Mouse (Mus musculus): ENCODE measurements at regions not wholly inside any gene's neighbourhood (a gene's known extent, or its start where the extent isn't known, plus 50 kb on each side); places are given as distances from the start of the nearest gene placed in this dataset.

GRCm38 (mm10) chr16:93245738-93246137 lies 358.1 kb downstream of the Setd4 start:
- 73% methylated on average over 6 of the region's 6 CpGs for WGBS
- TF ChIP-seq CTCF (IDR thresholded peaks at IDR 0.05; ENCODE audit: borderline replicate concordance, control insufficient read depth, extremely low read depth, insufficient read depth, low read length, poor library complexity) (no peak), POLR2A (IDR thresholded peaks at IDR 0.05; ENCODE audit: control insufficient read depth, extremely low read depth, insufficient read depth, low read length, poor library complexity) (no peak)
- Histone ChIP-seq H3K36me3 (ENCODE audit: control insufficient read depth, insufficient read depth, low read length) (no peaks in the 10 kb centered on the region), H3K4me1 (replicated peaks; ENCODE audit: control insufficient read depth, insufficient read depth, low read length) (peaks cover 13% of the 10 kb centered on the region), H3K27me3 (ENCODE audit: control insufficient read depth, insufficient read depth, low read length) (no peaks in the 10 kb centered on the region), H3K4me3 (ENCODE audit: control insufficient read depth, insufficient read depth, low read length) (no peak overlapping the region), H3K27ac (ENCODE audit: control insufficient read depth, insufficient read depth, low read length) (no peak overlapping the region)
- no peak for DNase-seq

GRCm38 (mm10) chr16:93238898-93239297 lies 365.0 kb downstream of the Setd4 start:
- WGBS, result 96% methylated on average over 4 of the region's 4 CpGs
- no peaks in the 10 kb centered on the region for H3K27me3 ChIP-seq (ENCODE audit: control insufficient read depth, insufficient read depth, low read length)
- TF ChIP-seq POLR2A (IDR thresholded peaks at IDR 0.05; ENCODE audit: control insufficient read depth, extremely low read depth, insufficient read depth, low read length, poor library complexity), result no peak
- no peak for TF ChIP-seq CTCF (IDR thresholded peaks at IDR 0.05; ENCODE audit: borderline replicate concordance, control insufficient read depth, extremely low read depth, insufficient read depth, low read length, poor library complexity)
- H3K4me3 ChIP-seq (ENCODE audit: control insufficient read depth, insufficient read depth, low read length), result no peak overlapping the region
- H3K27ac ChIP-seq (ENCODE audit: control insufficient read depth, insufficient read depth, low read length), result no peak overlapping the region
- no peak for DNase-seq
- peaks cover 6% of the 10 kb centered on the region for H3K4me1 ChIP-seq (replicated peaks; ENCODE audit: control insufficient read depth, insufficient read depth, low read length)
- no peaks in the 10 kb centered on the region for H3K36me3 ChIP-seq (ENCODE audit: control insufficient read depth, insufficient read depth, low read length)

DNA sequence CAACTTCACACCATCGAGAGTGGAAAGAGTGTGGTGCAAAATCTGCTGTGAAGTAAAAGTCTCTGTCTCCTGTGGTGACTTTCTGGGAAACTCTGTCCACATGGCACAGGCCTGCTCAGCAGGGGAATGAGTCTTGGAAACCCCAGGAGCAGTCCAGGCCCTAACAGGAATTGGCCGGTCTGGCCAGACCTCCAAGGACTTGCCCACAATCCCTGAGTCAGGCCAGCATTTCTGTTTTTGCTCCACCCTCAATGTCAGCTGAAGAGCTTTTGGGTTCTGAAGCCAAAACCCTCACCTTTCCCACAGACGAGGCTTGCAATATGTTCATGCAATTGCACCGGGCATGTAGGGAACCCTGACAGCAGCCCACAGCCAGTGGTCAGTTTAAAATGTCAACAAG lies 365.5 kb downstream of the Setd4 start:
- Histone ChIP-seq H3K36me3 (ENCODE audit: control insufficient read depth, insufficient read depth, low read length) (no peaks in the 10 kb centered on the region), H3K27me3 (ENCODE audit: control insufficient read depth, insufficient read depth, low read length) (no peaks in the 10 kb centered on the region), H3K27ac (ENCODE audit: control insufficient read depth, insufficient read depth, low read length) (no peak overlapping the region), H3K4me1 (replicated peaks; ENCODE audit: control insufficient read depth, insufficient read depth, low read length) (peaks cover 9% of the 10 kb centered on the region), H3K4me3 (ENCODE audit: control insufficient read depth, insufficient read depth, low read length) (no peak overlapping the region)
- no peak for DNase-seq
- 91% methylated on average over 4 of the region's 4 CpGs for WGBS
- TF ChIP-seq POLR2A (IDR thresholded peaks at IDR 0.05; ENCODE audit: control insufficient read depth, extremely low read depth, insufficient read depth, low read length, poor library complexity), result no peak
- no peak for TF ChIP-seq CTCF (IDR thresholded peaks at IDR 0.05; ENCODE audit: borderline replicate concordance, control insufficient read depth, extremely low read depth, insufficient read depth, low read length, poor library complexity)

GRCm38 (mm10) chr16:93225644-93226043 lies 378.2 kb downstream of the Setd4 start:
- 92% methylated on average over 7 of the region's 7 CpGs for WGBS
- no peak overlapping the region for H3K4me3 ChIP-seq (ENCODE audit: control insufficient read depth, insufficient read depth, low read length)

GRCm38 (mm10) chr16:93225196-93225595 lies 378.7 kb downstream of the Setd4 start:
- Histone ChIP-seq H3K4me3 (ENCODE audit: control insufficient read depth, insufficient read depth, low read length) (no peak overlapping the region), H3K36me3 (ENCODE audit: control insufficient read depth, insufficient read depth, low read length) (no peaks in the 10 kb centered on the region), H3K4me1 (replicated peaks; ENCODE audit: control insufficient read depth, insufficient read depth, low read length) (peaks cover 14% of the 10 kb centered on the region), H3K27me3 (ENCODE audit: control insufficient read depth, insufficient read depth, low read length) (no peaks in the 10 kb centered on the region), H3K27ac (ENCODE audit: control insufficient read depth, insufficient read depth, low read length) (no peak overlapping the region)
- DNase-seq, result no peak
- WGBS, result 96% methylated on average over 2 of the region's 2 CpGs
- TF ChIP-seq CTCF (IDR thresholded peaks at IDR 0.05; ENCODE audit: borderline replicate concordance, control insufficient read depth, extremely low read depth, insufficient read depth, low read length, poor library complexity) (no peak), POLR2A (IDR thresholded peaks at IDR 0.05; ENCODE audit: control insufficient read depth, extremely low read depth, insufficient read depth, low read length, poor library complexity) (no peak)

More at GRCm38 (mm10) chr16:93225644-93226043, 378.2 kb downstream of the Setd4 start:
- Histone ChIP-seq H3K36me3 (ENCODE audit: control insufficient read depth, insufficient read depth, low read length) (no peaks in the 10 kb centered on the region), H3K27ac (ENCODE audit: control insufficient read depth, insufficient read depth, low read length) (no peak overlapping the region), H3K27me3 (ENCODE audit: control insufficient read depth, insufficient read depth, low read length) (no peaks in the 10 kb centered on the region), H3K4me1 (replicated peaks; ENCODE audit: control insufficient read depth, insufficient read depth, low read length) (peaks cover 14% of the 10 kb centered on the region)
- DNase-seq, result no peak
- TF ChIP-seq POLR2A (IDR thresholded peaks at IDR 0.05; ENCODE audit: control insufficient read depth, extremely low read depth, insufficient read depth, low read length, poor library complexity), result no peak
- TF ChIP-seq CTCF (IDR thresholded peaks at IDR 0.05; ENCODE audit: borderline replicate concordance, control insufficient read depth, extremely low read depth, insufficient read depth, low read length, poor library complexity), result no peak

DNA sequence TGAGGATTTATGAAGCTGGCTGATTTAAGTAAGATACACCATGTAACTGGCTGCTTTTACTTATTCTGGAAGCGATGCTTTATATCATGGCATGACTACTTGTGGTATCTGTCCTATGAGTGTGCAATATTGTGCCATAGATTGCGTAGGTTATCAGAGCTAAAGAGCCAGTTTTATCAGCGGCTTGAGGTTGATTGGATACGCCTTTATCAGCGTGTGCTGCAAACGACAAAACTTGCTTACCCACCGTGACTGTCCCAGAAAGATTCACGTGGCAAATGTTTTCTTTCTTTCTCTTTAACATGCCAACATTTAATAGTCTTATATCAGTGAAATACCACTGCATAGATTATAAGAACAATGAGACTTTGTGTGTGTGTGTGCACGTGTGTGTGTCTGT lies 384.1 kb downstream of the Setd4 start:
- peaks cover 28% of the 10 kb centered on the region for H3K4me1 ChIP-seq (replicated peaks; ENCODE audit: control insufficient read depth, insufficient read depth, low read length)
- no peak for TF ChIP-seq CTCF (IDR thresholded peaks at IDR 0.05; ENCODE audit: borderline replicate concordance, control insufficient read depth, extremely low read depth, insufficient read depth, low read length, poor library complexity)
- 96% methylated on average over 9 of the region's 9 CpGs for WGBS

GRCm38 (mm10) chr16:93218402-93218801 lies 385.5 kb downstream of the Setd4 start:
- peaks cover 24% of the 10 kb centered on the region for H3K4me1 ChIP-seq (replicated peaks; ENCODE audit: control insufficient read depth, insufficient read depth, low read length)
- DNase-seq, result no peak
- H3K36me3 ChIP-seq (ENCODE audit: control insufficient read depth, insufficient read depth, low read length), result no peaks in the 10 kb centered on the region
- no peak overlapping the region for H3K27ac ChIP-seq (ENCODE audit: control insufficient read depth, insufficient read depth, low read length)
- no peak overlapping the region for H3K4me3 ChIP-seq (ENCODE audit: control insufficient read depth, insufficient read depth, low read length)
- no peaks in the 10 kb centered on the region for H3K27me3 ChIP-seq (ENCODE audit: control insufficient read depth, insufficient read depth, low read length)
- TF ChIP-seq CTCF (IDR thresholded peaks at IDR 0.05; ENCODE audit: borderline replicate concordance, control insufficient read depth, extremely low read depth, insufficient read depth, low read length, poor library complexity) (no peak), POLR2A (IDR thresholded peaks at IDR 0.05; ENCODE audit: control insufficient read depth, extremely low read depth, insufficient read depth, low read length, poor library complexity) (no peak)
- 86% methylated on average over 10 of the region's 10 CpGs for WGBS

More for the DNA sequence above, 384.1 kb downstream of the Setd4 start:
- H3K27ac ChIP-seq (ENCODE audit: control insufficient read depth, insufficient read depth, low read length), result no peak overlapping the region
- no peak for DNase-seq
- H3K4me3 ChIP-seq (ENCODE audit: control insufficient read depth, insufficient read depth, low read length), result no peak overlapping the region
- no peaks in the 10 kb centered on the region for H3K27me3 ChIP-seq (ENCODE audit: control insufficient read depth, insufficient read depth, low read length)
- H3K36me3 ChIP-seq (ENCODE audit: control insufficient read depth, insufficient read depth, low read length), result no peaks in the 10 kb centered on the region
